Mouse (Mus musculus) embryonic fibroblast, embryonic 13.5 days (primary cell): Measurements from ENCODE around the gene Naa40.

Experiments used
- CTCF ChIP-seq: IDR thresholded peaks from 2 replicates; pipeline ENCODE4 v1.5.1; 2011; ENCODE audit warnings: mild to moderate bottlenecking, control low read depth, low read length, moderate library complexity, borderline replicate concordance; ENCODE audit not compliant: insufficient read depth
- POLR2A ChIP-seq: IDR thresholded peaks from 2 replicates; pipeline ENCODE4 v1.6.1; 2011; ENCODE audit warnings: low read depth, mild to moderate bottlenecking, control low read depth, low read length, moderate library complexity

DNA sequence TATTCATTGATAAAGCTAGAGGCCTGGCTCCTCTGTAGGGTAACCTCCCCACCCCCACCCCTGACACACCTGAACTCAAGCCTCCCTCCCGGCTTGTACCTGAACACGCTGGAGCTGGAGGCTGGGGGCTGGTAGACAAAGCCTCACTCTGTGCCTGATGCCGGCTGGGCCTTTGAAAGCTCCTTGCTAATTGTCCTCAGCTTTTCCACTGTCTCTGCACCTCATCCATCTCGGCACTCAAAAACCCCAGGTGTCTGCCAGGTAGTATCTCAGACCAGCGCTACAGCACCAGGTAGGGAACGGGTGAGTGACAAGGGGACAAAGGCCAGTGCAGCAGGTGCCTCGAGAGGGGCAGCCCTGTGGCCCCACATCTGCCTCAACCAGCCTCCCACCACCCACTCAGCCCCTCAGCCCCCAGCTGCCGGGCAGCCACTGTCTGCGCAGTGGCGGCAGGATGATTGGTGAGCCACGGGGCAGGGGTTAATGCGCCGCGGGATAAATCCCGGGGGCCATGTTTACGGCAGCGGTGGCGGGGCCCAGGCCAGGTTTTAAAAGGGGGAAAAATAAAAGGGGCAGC is 55.2 kb downstream of the Naa40 start:
- TF ChIP-seq POLR2A (no peak), CTCF (no peak)
